In genomic region chr5:81686206-81686605, GRCm38 (mm10) we compare ENCODE assay signal across 15 mouse cellular contexts.
DNase-seq lines count a peak whose midpoint lies in the region; ATAC-seq and TF ChIP-seq lines count a peak whose summit lies in the region.
"Had no signal": no experiment of that assay in that cellular context is flagged by ENCODE, and none has a peak within 500 bp of the region (broad histone marks: within the 10 kb centered on the region; RNA-seq: fewer than 3 reads in every experiment).

No protein-coding gene starts in this region.

- no peaks in the 10 kb centered on the region for H3K27me3 ChIP-seq in forebrain, postnatal 0 days (ENCODE audit: insufficient read depth, low read length)
- H3K27me3 ChIP-seq in forebrain, embryonic 16.5 days (replicated peaks; ENCODE audit: control insufficient read depth, insufficient read depth, low read length), result no peaks in the 10 kb centered on the region
- H3K27me3 ChIP-seq in limb, embryonic 14.5 days (ENCODE audit: control insufficient read depth, insufficient read depth, low read length), result no peaks in the 10 kb centered on the region
- no peaks in the 10 kb centered on the region for H3K27me3 ChIP-seq in limb, embryonic 10.5 days (ENCODE audit: low read depth, poor library complexity, severe bottlenecking)
- no peaks in the 10 kb centered on the region for H3K27me3 ChIP-seq in midbrain, embryonic 15.5 days (replicated peaks)
- H3K27me3 ChIP-seq: embryonic facial prominence, embryonic 12.5 days; forebrain, embryonic 12.5 days; forebrain, embryonic 15.5 days had no signal

- no peak overlapping the region for H3K27ac ChIP-seq in forebrain, postnatal 0 days (ENCODE audit: low read depth, low read length)
- no peak overlapping the region for H3K27ac ChIP-seq in forebrain, embryonic 16.5 days (ENCODE audit: low read length)
- no peak overlapping the region for H3K27ac ChIP-seq in limb, embryonic 14.5 days (replicated peaks; ENCODE audit: low read depth, low read length)
- H3K27ac ChIP-seq in limb, embryonic 10.5 days, result no peak overlapping the region
- no peak overlapping the region for H3K27ac ChIP-seq in midbrain, embryonic 15.5 days
- H3K27ac ChIP-seq: embryonic facial prominence, embryonic 10.5 days; embryonic facial prominence, embryonic 12.5 days; forebrain, embryonic 12.5 days; forebrain, embryonic 15.5 days had no signal

- no peak overlapping the region for H3K4me3 ChIP-seq in forebrain, postnatal 0 days (ENCODE audit: low read depth, low read length)
- no peak overlapping the region for H3K4me3 ChIP-seq in forebrain, embryonic 16.5 days (replicated peaks; ENCODE audit: low read length)
- H3K4me3 ChIP-seq in limb, embryonic 14.5 days (replicated peaks; ENCODE audit: low read length), result no peak overlapping the region
- H3K4me3 ChIP-seq in limb, embryonic 10.5 days, result no peak overlapping the region
- no peak overlapping the region for H3K4me3 ChIP-seq in midbrain, embryonic 15.5 days
- H3K4me3 ChIP-seq: embryonic facial prominence, embryonic 10.5 days; embryonic facial prominence, embryonic 12.5 days; forebrain, embryonic 12.5 days; forebrain, embryonic 15.5 days had no signal

- no peaks in the 10 kb centered on the region for H3K9me3 ChIP-seq in forebrain, postnatal 0 days (ENCODE audit: low read length)
- no peaks in the 10 kb centered on the region for H3K9me3 ChIP-seq in forebrain, embryonic 16.5 days (ENCODE audit: control insufficient read depth, low read length)
- H3K9me3 ChIP-seq in limb, embryonic 14.5 days (ENCODE audit: control insufficient read depth, low read length), result no peaks in the 10 kb centered on the region
- H3K9me3 ChIP-seq in limb, embryonic 10.5 days (replicated peaks), result no peaks in the 10 kb centered on the region
- no peaks in the 10 kb centered on the region for H3K9me3 ChIP-seq in midbrain, embryonic 15.5 days
- H3K9me3 ChIP-seq: embryonic facial prominence, embryonic 10.5 days; embryonic facial prominence, embryonic 12.5 days; forebrain, embryonic 12.5 days; forebrain, embryonic 15.5 days had no signal

- H3K4me2 ChIP-seq in forebrain, postnatal 0 days (ENCODE audit: low read depth), result no peak overlapping the region
- no peak overlapping the region for H3K4me2 ChIP-seq in forebrain, embryonic 16.5 days (ENCODE audit: low read length)
- no peak overlapping the region for H3K4me2 ChIP-seq in limb, embryonic 14.5 days (replicated peaks; ENCODE audit: low read depth, low read length, severe bottlenecking)
- H3K4me2 ChIP-seq in midbrain, embryonic 15.5 days, result no peak overlapping the region
- H3K4me2 ChIP-seq: embryonic facial prominence, embryonic 12.5 days; forebrain, embryonic 12.5 days; forebrain, embryonic 15.5 days had no signal

- TF ChIP-seq CTCF in forebrain, postnatal 0 days (IDR thresholded peaks at IDR 0.05; ENCODE audit: low read depth), result no peak

- no peak for ATAC-seq in forebrain, postnatal 0 days
- no peak for ATAC-seq in forebrain, embryonic 16.5 days
- ATAC-seq in limb, embryonic 14.5 days (ENCODE audit: low FRiP score, low read depth), result no peak
- ATAC-seq in midbrain, embryonic 15.5 days (replicated peaks), result no peak
- ATAC-seq: forebrain, embryonic 15.5 days had no signal

- H3K36me3 ChIP-seq in forebrain, postnatal 0 days (ENCODE audit: insufficient read depth), result no peaks in the 10 kb centered on the region
- no peaks in the 10 kb centered on the region for H3K36me3 ChIP-seq in forebrain, embryonic 16.5 days (ENCODE audit: control insufficient read depth, insufficient read depth)
- H3K36me3 ChIP-seq in limb, embryonic 14.5 days (ENCODE audit: control insufficient read depth, insufficient read depth, low read length), result no peaks in the 10 kb centered on the region; the same call in 1 of the 2 replicates
- H3K36me3 ChIP-seq in limb, embryonic 10.5 days, result no peaks in the 10 kb centered on the region
- H3K36me3 ChIP-seq in midbrain, embryonic 15.5 days (replicated peaks), result no peaks in the 10 kb centered on the region
- H3K36me3 ChIP-seq: embryonic facial prominence, embryonic 10.5 days; embryonic facial prominence, embryonic 12.5 days; forebrain, embryonic 12.5 days; forebrain, embryonic 15.5 days had no signal

- no peaks in the 10 kb centered on the region for H3K4me1 ChIP-seq in forebrain, postnatal 0 days (ENCODE audit: insufficient read depth)
- H3K4me1 ChIP-seq in forebrain, embryonic 16.5 days (replicated peaks; ENCODE audit: control insufficient read depth, insufficient read depth, low read length), result no peaks in the 10 kb centered on the region
- no peaks in the 10 kb centered on the region for H3K4me1 ChIP-seq in limb, embryonic 14.5 days (ENCODE audit: control insufficient read depth, insufficient read depth, low read length)
- H3K4me1 ChIP-seq in limb, embryonic 10.5 days, result 0 out of 2 replicates have a peak, but pooled peaks cover 3% of the 10 kb centered on the region
- H3K4me1 ChIP-seq in midbrain, embryonic 15.5 days, result no peaks in the 10 kb centered on the region
- H3K4me1 ChIP-seq: embryonic facial prominence, embryonic 10.5 days; embryonic facial prominence, embryonic 12.5 days; forebrain, embryonic 12.5 days; forebrain, embryonic 15.5 days had no signal

- DNase-seq in forebrain, postnatal 0 days, result peak; percentile 9
- peak; percentile 32 for DNase-seq in layer of hippocampus, adult 9-10 months (ENCODE audit: low spot score)
- DNase-seq in layer of hippocampus, adult 11-12 months (ENCODE audit: low spot score), result no peak
- peak; percentile 20 for DNase-seq in limb, embryonic 14.5 days (ENCODE audit: low spot score)
- DNase-seq in limb, embryonic 10.5 days (ENCODE audit: low spot score), result no peak
- DNase-seq: adrenal gland, adult 2 months; adrenal gland, postnatal 25 days; cerebellum, adult 11-12 months; cerebellum, adult 9-10 months had no signal

- WGBS in forebrain, postnatal 0 days, result 42% methylated on average over 3 of the region's 3 CpGs
- 49% methylated on average over 3 of the region's 3 CpGs for WGBS in forebrain, embryonic 16.5 days
- WGBS in limb, embryonic 14.5 days, result 39% methylated on average over 3 of the region's 3 CpGs
- 88% methylated on average over 3 of the region's 3 CpGs for WGBS in limb, embryonic 10.5 days
- WGBS in midbrain, embryonic 15.5 days, result 66% methylated on average over 3 of the region's 3 CpGs

- no peak overlapping the region for H3K9ac ChIP-seq in forebrain, postnatal 0 days
- no peak overlapping the region for H3K9ac ChIP-seq in forebrain, embryonic 16.5 days (replicated peaks; ENCODE audit: low read depth, low read length)
- H3K9ac ChIP-seq in limb, embryonic 14.5 days (ENCODE audit: low read depth, low read length, severe bottlenecking), result no peak overlapping the region
- H3K9ac ChIP-seq in midbrain, embryonic 15.5 days, result no peak overlapping the region
- H3K9ac ChIP-seq: embryonic facial prominence, embryonic 12.5 days; forebrain, embryonic 12.5 days; forebrain, embryonic 15.5 days had no signal

- no peak for TF ChIP-seq POLR2A in limb, embryonic 14.5 days (IDR thresholded peaks at IDR 0.05; ENCODE audit: borderline replicate concordance, extremely low read depth, insufficient read depth, insufficient read length)

Comparison
In these comparisons a context has a peak if more than half of its experiments do, and no peak if none do; other contexts are left out.
1. DNase-seq: peak in forebrain, postnatal 0 days (single experiment), layer of hippocampus, adult 9-10 months (single experiment) and limb, embryonic 14.5 days (single experiment); none in layer of hippocampus, adult 11-12 months (single experiment) and limb, embryonic 10.5 days (single experiment).